Mouse (Mus musculus) embryo, embryonic 11.5 days (tissue): ENCODE results near the gene Hist1h2ad.
"Not testable (repeated sequence)": the region's sequence is repeated elsewhere in the genome, so short reads cannot be mapped to it uniquely, and the experiment has no call there.

Experiments
- DNase-seq: peaks from one replicate; pipeline ENCODE4 v3.0.0-alpha.2; 2012; ENCODE audit warnings: low read depth, low spot score

Gene Hist1h2ad

DNA sequence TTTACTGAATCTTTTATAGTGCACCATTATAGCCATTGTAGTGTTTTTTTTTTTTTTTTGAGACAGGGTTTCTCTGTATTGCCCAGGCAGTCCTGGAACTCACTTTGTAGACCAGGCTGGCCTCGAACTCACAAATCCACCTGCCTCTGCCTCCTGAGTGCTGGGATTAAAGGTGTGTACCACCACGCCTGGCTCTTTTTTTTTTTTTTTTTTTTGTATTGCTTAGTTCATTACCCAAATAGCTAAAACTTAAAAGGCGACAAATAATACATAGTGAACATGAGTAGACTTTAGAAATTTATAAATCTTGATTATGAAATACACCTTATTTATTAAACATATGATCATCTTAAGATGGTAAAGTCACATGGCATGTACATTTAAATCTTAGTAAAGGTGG lies 32.7 kb upstream of the Hist1h2ad start:
- no peak for DNase-seq

DNA sequence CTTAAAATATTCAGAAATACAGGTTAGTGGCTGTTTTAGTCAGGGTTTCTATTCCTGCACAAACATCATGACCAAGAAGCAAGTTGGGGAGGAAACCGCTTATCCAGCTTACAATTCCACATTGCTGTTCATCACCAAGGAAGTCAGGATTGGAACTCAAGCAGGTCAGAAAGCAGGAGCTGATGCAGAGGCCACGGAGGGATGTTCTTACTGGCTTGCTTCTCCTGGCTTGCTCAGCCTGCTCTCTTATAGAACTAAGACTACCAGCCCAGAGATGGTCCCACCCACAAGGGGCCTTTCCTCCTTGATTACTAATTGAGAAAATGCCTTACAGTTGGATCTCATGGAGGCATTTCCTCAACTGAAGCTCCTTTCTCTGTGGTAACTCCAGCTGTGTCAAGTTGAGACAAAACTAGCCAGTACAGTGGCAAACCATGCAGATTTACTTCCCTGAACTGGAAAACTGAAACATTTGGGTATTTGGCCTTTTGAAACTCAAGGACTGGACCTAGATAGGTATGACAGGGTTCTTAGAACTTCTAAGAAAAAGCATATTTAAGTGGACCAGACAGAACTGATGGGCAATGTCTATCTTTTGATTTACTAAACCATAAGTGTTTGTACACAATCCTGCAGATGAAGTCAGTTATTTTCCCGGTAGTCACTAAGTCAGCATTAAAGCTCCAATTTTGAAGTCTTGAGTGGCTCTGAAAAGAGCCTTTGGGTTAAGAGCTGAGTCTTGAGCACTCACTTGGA lies 31.8 kb upstream of the Hist1h2ad start:
- not testable (repeated sequence) for DNase-seq

DNA sequence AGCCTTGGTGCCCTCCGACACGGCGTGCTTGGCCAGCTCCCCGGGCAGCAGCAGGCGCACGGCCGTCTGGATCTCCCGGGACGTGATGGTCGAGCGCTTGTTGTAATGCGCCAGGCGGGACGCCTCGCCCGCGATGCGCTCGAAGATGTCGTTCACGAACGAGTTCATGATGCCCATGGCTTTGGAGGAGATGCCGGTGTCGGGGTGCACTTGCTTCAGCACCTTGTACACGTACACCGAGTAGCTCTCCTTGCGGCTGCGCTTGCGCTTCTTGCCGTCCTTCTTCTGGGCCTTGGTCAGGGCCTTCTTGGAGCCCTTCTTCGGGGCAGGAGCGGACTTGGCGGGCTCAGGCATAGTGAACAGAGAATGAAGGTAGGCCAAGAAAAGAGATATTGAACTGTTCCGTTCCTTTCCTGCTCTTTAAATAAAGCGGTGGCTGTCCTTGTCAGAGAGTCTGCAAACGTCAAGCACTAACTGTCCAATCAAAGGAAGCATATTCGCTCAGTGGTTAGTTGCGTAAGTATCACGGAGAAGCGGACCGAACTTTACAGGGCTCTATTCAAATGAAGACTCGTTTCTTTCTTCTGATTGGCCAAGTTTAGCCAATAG lies 31.1 kb upstream of the Hist1h2ad start, which contains the start of gene Hist1h2bh:
Gene Hist1h2bh (minus strand): TSS at position 394 of the 609 bp plus-strand sequence.
- DNase-seq = peak; percentile 80

DNA sequence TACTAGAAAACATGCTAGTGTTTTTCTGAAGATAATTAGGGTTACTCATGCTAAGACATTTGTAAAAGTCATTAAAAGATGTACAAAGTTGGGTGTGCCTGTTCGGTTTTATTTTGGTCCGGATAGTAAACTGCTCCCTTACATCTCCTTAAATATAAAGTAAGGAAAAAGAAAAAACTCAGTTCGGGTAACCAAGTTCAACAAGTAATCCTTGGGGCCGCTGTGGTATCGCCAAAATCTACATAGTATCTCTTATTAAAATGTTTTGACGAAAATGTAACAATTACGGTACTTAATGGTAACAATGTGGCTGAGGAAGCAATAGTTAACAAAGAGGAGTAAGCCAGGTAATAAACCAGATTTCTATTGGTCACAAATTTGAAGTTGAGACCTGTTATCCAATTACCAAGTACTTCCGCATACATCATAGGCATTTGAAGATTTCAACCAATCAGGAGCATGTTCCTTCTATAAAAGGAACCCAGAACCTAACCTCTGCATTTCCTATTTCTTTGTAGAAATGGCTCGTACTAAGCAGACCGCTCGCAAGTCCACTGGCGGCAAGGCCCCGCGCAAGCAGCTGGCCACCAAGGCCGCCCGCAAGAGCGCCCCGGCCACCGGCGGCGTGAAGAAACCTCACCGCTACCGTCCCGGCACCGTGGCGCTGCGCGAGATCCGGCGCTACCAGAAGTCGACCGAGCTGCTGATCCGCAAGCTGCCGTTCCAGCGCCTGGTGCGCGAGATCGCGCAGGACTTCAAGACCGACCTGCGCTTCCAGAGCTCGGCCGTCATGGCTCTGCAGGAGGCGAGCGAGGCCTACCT lies 30.0 kb upstream of the Hist1h2ad start, which contains the start of gene Hist1h3f:
Gene Hist1h3f (plus strand): TSS at position 88 of the 822 bp plus-strand sequence.
- DNase-seq = peak; percentile 87

DNA sequence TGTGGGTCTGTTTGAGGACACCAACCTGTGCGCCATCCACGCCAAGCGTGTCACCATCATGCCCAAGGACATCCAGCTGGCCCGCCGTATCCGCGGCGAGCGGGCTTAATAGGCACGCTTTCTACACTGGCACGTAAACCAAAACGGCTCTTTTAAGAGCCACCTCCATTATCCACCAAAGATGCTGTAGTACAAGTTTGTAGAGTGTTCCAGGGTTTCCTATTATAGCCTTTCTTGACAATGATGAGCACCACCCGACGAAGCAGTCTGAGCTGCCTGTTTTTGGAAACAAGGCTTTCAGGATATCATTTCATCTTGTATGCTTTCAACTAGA lies 29.4 kb upstream of the Hist1h2ad start:
- not testable (repeated sequence) for DNase-seq

DNA sequence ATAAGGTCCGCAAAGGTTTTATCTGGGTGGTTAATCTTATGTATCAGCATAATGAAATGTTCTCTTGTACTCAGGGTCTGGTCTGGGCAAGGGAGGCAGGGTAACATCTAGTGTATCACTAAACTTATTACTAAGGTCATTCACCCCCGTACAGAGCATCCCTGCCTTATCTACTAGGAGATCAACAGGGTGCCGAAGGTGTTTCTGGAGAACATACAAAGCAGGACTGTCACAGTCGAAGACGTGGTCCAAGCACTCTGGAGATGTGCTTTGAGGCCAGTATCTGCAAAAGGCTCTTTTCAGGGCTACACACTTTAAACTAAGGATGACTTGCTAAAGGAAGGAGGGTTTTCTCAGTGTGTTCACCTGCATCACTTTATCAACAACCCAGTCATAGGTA lies 27.5 kb upstream of the Hist1h2ad start:
- no peak for DNase-seq

DNA sequence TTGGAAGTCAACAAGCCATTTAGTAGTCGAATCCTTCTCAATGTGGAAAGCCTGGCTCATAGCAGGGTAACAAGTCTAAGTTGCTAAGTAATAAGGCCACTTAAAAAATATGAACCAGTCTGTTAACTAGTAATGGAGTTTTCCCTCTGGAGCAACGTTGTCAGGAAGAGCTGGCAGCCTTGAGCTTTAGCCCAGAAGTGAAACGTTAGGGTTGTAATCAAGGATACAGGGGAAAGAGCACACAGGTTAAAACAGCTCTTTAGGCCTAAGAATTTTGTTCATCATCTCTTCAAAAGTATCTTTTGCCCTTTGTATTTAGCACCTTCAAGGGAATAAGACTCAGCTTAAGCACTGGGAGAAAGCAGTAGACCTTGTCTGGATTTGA lies 23.4 kb upstream of the Hist1h2ad start:
- no peak for DNase-seq

DNA sequence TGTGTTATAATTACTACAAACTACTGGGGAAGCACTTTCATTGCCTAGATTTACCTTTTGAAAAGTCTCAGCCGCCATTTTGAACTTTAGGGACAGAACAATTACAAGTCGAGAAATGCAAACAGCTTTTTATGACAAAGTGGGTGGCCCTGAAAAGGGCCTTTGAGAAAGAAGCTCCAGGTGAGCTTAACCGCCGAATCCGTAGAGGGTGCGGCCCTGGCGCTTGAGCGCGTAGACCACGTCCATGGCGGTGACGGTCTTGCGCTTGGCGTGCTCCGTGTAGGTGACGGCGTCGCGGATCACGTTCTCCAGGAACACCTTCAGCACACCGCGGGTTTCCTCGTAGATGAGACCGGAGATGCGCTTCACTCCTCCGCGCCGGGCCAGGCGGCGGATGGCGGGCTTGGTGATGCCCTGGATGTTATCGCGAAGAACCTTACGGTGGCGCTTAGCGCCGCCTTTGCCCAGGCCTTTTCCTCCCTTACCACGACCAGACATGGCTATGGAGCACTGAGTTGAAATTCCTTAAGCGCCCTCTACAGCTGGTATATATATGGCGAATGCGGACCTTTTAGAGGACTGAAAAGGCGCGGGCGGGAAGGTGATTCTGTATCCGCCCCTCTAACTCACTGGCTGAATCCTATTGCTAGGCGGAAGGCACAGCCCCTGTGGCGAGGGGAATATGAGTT lies 22.9 kb upstream of the Hist1h2ad start, which contains the start of gene Hist1h4f:
Gene Hist1h4f (minus strand): TSS at position 503 of the 689 bp plus-strand sequence.
- DNase-seq = peak; percentile 92

DNA sequence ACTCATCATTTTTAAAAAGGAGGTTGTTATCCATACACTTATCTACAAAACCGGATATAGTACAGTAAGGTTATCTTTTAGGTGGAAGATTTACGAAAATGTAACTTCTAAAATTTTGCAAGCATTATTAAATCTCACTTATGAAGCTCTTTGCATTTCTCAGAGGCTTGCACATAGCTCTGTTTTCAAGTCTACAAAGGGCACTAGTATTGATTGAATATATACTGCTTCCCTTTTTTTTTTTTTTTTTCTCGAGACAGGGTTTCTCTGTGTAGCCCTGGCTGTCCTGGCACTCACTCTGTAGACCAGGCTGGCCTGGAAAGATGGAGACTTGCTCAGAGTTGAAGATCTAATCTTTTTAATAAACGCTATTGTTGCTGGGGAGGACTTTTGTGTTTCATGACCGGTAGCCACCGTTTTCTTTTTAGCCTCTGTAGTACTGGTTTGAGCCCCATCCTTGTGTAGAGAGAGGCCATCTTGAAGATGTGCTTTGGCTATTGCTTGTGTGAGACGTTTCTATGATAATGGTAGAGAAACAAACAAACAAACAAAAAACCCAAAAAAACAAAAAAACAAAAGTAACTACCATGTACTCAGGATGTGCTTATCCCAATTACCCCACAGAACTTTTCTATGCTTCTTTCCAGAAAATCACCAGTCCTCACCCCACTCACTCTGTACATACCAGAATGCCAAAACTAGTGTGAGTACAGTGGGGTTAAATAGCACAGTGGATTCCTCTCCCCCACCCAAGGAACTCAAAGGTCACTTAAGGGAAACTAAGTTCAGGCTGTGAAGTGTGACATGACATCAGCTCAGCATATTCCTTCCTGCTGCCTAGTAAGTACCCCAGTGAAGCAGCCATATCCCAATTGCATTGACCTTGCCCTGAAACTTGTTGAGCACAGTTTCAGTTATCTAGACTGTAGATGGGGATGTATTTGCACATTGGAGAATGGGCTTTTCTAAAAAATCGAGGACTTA lies 22.0 kb upstream of the Hist1h2ad start:
- DNase-seq = no peak

DNA sequence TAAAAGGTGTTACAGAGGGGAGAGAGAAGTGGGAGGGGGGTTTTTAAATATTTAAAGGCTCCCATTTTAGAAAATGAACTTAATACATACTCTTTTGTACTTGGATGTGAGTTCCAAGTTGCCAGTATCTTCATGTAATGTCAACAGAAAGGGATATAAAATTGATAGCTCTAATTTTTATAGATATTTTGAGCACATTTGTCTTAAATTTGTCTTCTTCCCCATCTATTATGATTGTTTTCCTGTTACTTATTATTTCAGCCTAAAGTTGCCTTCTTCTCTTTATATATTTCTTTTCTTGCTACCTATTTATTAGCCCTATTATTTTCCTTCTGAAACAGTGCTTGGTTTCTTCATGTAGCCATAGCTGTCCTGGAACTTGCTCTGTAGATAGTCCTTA lies 21.2 kb upstream of the Hist1h2ad start, which contains the start of gene Hist1h1d:
Gene Hist1h1d (plus strand): TSS at position 301 of the 400 bp plus-strand sequence.
- no peak for DNase-seq

DNA sequence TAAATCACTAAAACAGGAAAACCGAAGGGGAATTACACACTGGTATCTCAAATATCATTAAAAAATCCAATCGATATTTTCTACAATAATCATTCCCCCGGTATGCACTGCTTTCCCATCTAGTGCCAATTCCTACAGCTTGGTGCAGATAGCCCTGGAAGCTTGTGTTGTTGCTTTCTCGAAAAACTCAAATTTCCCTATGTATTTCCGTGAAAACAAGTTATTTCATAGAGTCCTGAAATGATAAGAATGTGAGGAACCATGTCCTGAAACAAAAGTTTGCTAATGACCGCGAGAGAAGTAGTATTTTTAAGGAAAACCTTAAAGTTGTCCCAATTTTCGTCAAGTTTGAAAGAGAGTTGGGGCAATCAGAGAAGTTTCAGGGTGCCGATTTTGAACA lies 19.8 kb upstream of the Hist1h2ad start:
- DNase-seq = no peak

DNA sequence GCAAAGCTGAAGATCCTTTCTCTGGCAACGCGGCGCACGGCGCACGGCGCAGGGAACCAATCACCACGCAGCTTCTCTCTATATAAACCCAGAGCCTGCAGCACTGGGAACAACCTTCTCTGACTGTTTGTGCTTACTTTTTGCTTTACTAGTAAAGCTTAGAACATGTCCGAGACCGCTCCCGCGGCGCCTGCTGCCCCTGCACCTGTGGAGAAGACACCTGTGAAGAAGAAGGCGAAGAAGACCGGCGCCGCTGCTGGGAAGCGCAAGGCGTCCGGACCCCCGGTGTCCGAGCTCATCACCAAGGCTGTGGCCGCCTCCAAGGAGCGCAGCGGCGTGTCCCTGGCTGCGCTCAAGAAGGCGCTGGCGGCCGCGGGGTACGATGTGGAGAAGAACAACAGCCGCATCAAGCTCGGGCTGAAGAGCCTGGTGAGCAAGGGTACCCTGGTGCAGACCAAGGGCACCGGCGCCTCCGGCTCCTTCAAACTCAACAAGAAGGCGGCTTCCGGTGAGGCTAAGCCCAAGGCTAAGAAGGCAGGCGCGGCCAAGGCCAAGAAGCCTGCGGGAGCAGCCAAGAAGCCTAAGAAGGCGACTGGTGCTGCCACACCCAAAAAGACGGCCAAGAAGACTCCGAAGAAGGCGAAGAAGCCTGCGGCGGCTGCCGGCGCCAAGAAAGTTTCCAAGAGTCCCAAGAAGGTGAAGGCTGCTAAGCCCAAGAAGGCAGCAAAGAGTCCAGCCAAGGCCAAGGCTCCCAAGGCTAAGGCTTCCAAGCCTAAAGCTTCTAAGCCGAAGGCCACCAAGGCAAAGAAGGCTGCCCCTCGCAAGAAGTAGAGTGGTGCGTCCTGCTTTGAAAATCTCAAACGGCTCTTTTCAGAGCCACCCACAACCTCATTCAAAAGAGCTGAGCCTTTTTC lies 19.0 kb upstream of the Hist1h2ad start:
- no peak for DNase-seq

DNA sequence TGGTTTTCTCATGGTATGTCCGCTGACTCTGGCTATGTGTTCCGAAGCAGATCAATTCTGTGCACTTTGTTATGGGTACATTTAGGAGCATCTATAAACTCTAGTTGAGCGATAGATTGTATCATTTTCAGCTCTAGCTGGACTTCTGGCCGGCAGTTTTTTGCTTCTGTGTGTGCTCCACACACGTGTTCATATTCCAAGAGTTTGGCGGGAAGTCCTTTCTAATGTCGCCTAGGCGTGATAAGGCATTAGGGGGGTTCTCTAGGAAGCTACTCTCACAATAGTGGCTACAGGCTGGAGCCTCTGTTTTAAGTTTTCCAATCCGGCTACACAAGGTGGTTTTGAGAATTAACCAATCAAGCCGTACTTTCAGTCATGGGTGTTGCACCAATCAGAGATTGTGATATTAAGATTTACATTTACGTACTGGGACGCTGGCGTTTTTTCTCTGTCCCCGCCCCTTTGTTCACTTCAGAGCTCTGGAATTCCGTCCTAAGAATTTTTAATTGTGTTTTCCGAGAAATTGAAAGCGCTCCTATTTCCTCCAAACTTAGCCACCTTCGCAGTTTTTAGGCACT lies 18.3 kb upstream of the Hist1h2ad start:
- DNase-seq = no peak

DNA sequence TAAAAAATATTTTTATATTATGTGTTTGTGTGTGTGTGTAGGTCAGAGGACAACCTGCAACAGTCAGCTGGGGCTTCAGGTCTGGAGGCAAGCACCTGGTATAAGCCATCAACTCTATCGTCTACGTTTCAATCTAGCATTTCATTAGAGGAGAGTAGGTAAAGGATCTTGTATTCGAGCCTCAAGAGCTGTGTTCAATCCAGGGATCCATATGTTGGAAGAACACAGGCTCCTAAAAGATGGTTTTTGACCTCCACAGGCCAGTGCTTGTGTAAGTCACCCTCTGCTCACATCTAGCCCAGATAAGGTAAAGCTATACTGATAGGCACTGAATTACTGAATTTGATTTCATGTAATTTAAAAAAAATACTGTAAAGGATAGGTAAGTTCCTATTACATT lies 17.3 kb upstream of the Hist1h2ad start:
- no peak for DNase-seq

DNA sequence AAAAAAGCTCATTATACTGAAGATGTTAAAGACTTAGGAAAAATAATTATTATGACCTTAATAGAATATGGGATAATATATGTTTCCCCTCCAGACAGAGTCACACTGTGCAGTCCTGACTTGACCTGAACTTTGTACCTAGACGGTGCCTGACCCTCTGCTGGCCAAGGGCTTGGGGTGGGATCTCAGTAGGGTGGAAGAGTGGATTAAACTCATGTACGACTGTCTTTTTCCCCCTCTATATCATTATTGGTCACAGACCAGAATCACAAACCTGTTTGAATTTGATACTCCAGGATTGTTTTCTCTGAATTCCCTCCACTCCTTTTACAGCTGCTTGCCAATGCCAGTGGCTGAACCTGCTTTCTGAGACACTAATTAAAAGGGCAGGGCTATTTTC lies 13.5 kb upstream of the Hist1h2ad start:
- DNase-seq = not testable (repeated sequence)

DNA sequence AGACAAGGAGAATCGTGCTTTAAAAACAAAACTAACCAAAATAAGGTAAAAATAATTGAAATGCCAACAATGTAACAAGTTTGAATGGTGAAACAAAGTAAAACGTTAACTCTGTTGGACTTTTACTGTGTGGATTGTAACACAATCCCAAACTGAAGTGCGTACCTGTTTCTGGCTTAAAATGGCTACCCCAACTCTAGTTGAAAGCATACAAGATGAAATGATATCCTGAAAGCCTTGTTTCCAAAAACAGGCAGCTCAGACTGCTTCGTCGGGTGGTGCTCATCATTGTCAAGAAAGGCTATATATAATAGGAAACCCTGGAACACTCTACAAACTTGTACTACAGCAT lies 12.7 kb upstream of the Hist1h2ad start:
- DNase-seq = not testable (repeated sequence)

DNA sequence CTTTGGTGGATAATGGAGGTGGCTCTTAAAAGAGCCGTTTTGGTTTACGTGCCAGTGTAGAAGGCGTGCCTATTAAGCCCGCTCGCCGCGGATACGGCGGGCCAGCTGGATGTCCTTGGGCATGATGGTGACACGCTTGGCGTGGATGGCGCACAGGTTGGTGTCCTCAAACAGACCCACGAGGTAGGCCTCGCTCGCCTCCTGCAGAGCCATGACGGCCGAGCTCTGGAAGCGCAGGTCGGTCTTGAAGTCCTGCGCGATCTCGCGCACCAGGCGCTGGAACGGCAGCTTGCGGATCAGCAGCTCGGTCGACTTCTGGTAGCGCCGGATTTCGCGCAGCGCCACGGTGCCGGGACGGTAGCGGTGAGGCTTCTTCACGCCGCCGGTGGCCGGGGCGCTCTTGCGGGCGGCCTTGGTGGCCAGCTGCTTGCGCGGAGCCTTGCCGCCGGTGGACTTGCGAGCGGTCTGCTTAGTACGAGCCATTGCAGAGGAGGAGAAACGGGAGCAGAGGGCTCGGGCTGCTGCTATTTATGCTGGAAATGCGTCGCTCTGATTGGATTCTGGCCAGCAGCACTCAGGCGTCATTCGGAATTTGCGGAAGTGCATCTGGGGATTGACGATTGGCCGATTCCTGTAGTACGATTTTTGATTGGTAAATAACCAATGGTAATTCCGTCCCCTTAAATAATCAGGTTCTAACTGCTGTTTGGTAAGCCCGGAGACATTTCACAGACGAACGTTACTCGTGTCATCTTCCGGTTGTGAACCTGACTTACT lies 12.1 kb upstream of the Hist1h2ad start, which contains the start of gene Hist1h3e:
Gene Hist1h3e (minus strand): TSS at position 487 of the 777 bp plus-strand sequence.
- peak; percentile 94 for DNase-seq
